Mouse (Mus musculus) left cerebral cortex, adult 18-20 months (tissue): ENCODE results near the gene Olfr1511. TPM values are rescaled to one million over a fixed set of nuclear protein-coding genes. Genes with fewer than 3 reads are reported as not detected.
"Not testable (repeated sequence)": the region's sequence is repeated elsewhere in the genome, so short reads cannot be mapped to it uniquely, and the experiment has no call there.

Experiments used
- DNase-seq, 2 experiments: peaks; one replicate each; pipeline ENCODE4 v3.0.0; 2021 to 2022; ENCODE audit warnings: low spot score in 2 of 2, mixed read lengths in 1 of 2
- long read RNA-seq, 2 experiments: library from polyadenylated mRNA; stranded (forward); transcript quantifications; one replicate each; pipeline ENCODE4 v2.0.0; 2021
- total RNA-seq, 2 experiments: library from RNA; stranded (reverse); gene quantifications; 2 replicates each; pipeline ENCODE4 v1.2.3; 2021

Gene Olfr1511
- total RNA-seq, result not detected
- long read RNA-seq, experiment 1, result 0 reads
- long read RNA-seq, experiment 2, result 0 reads

- DNase-seq, result no peak
These were observed at the start of gene Olfr1511 for GRCm38 (mm10) chr14:52397279-52397678. TSS of gene Olfr1511 (minus strand) at chr14:52397379.

DNA sequence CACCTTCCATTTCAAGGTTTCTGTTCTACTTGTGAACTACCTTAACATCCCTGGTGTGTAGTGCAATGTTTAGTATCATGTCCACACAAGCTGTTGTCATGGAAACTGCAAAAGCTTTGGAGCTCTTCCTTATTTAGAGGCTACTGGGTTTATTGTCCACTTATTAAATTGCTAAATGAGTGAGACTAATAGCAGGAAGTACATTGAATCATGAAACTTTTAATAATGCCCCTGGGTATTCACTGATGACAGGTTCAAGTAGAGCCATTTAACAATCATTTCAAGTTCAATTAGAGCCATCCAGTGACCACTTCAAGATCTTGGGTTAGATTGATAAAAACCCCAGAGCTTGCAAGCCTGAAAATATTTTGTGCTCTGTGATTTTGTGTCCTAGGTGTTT is 45.5 kb upstream of the Olfr1511 start, which contains the start of gene Olfr1509:
Gene Olfr1509, plus strand, starts transcription at position 301 of the 400 bp plus-strand sequence.
- no peak for DNase-seq

DNA sequence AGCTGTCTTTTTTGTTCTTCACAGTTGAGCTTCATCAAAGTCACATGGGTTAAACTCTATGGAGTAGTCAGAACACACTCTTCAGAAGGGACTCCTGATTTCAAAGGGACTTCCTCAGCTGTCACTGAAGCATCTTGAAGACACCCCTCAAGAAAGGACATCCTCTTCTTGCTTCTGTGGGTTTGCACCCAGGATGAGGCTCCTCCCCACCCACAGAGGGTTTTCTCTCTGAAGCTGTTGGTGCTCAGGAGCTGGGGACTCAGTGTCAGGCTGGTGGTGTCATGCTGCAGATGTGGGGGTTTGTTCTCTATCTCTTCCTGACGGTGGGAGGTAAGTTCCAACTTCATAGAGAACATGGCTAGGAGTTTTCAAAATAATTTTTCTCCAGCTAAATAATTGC is 30.5 kb upstream of the Olfr1511 start:
- no peak for DNase-seq

- no peak for DNase-seq
These were observed 17.1 kb upstream of the Olfr1511 start, which contains the start of gene Olfr1510 for GRCm38 (mm10) chr14:52414273-52414672. TSS of gene Olfr1510 (minus strand) at chr14:52414373.

DNA sequence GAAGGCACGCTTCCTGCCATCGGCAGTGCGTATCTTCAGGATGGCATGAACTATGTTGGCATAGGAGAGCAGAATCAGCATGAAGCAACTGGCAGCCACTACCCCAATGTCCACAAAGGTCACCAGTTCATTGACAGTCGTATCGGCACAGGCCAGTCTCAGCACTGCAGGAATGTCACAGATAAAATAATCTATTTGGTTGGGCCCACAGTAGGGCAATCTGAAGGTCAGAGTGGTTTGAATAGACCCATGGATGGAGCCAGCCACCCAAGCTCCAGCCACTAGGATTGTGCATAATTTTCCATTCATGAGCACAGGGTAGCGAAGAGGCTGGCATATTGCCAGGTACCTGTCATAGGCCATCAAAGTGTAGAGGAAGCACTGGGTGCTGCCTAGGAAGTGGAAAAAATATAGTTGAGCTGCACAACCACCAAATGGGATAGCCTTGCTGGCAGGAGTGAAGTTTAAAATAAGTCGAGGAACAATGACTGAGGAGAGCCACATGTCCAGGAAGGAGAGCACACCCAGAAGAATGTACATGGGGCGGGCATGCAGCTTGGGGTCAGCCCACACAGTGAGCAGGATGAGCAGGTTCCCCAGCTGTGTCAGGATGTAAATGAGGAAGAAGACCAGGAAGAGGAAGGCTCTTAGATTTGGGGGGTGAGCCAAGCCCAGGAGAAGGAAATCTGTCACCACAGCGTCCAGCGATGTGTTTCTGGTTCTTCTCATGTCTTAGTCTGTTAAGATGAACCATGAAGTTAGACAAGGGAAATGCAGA is 13.2 kb upstream of the Olfr1511 start:
- not testable (repeated sequence) for DNase-seq

GRCm38 (mm10) chr14:52390084-52390848 is 6.9 kb downstream of the Olfr1511 start:
- not testable (repeated sequence) for DNase-seq

- DNase-seq, result no peak
These were observed 18.1 kb downstream of the Olfr1511 start, which contains the start of gene Olfr1512 for GRCm38 (mm10) chr14:52379068-52379467. TSS of gene Olfr1512 (minus strand) at chr14:52379168.

DNA sequence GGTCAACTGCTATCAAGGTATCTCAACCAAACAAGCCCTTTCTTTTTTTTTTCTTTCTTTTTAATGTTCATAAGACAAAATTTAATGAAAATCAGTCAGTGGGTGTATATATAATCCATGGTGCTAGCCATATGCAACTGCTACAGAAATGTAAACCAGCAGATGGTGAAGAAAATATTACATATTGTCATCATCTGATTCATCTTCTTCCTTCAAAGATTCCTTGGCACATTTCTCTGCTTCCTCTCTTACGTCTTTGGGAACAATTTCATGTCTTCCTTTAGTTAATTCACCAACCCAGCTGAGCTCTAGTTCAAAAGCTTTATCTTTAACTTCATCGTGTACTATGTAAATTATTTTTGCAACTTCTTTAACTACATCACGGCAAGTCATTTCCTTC is 28.4 kb downstream of the Olfr1511 start:
- DNase-seq, result no peak

DNA sequence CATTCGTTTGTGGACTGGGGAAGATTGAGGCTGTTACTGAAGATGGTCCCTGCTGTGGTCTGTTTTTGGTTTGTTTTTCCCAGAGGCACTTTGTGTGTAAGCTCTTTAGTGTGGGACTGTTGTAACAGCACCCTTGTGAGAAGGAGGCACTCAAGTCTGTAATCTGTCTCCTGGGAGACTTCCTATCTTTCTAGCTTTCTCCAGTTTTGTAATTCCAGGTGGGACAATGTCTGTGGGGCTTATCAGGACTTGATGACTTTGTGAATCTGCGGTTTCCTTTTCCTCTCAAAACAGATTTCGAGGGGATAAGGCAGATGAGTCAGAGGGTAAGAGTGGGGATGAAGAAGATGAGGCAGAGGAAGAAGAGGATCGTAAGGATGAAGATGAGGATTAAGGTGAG is 40.9 kb downstream of the Olfr1511 start, which contains the start of gene Olfr1513:
Gene Olfr1513, minus strand, starts transcription at position 101 of the 400 bp plus-strand sequence.
- DNase-seq, result no peak

Other genes with a start within 250 kb of the Olfr1511 start
- 10 to 100 TPM; 55.8 to 58.4 TPM for gene Supt16, start 200.0 kb downstream of the Olfr1511 start, total RNA-seq
- gene Chd8, start 139.6 kb downstream of the Olfr1511 start, total RNA-seq, result 100 to 1,000 TPM; 108 to 120 TPM
- gene Tox4, start 118.2 kb downstream of the Olfr1511 start, total RNA-seq, result 10 to 100 TPM; 65.6 to 65.8 TPM
- gene Rab2b, start 117.8 kb downstream of the Olfr1511 start, total RNA-seq, result 10 to 100 TPM; 34.0 to 36.3 TPM
- 10 to 100 TPM; 37.6 to 44.1 TPM for gene Mettl3, start 92.3 kb downstream of the Olfr1511 start, total RNA-seq
- 10 to 100 TPM; 35.8 to 36.5 TPM for gene Sall2, start 68.6 kb downstream of the Olfr1511 start, total RNA-seq
- gene Olfr1513, start 41.0 kb downstream of the Olfr1511 start, total RNA-seq, result not detected
- gene Olfr1512, start 18.2 kb downstream of the Olfr1511 start, total RNA-seq, result not detected
- not detected for gene Olfr1510, start 17.0 kb upstream of the Olfr1511 start, total RNA-seq
- not detected for gene Olfr1509, start 45.6 kb upstream of the Olfr1511 start, total RNA-seq
- not detected for gene Olfr1508, start 70.1 kb upstream of the Olfr1511 start, total RNA-seq
- not detected for gene Olfr1507, start 98.4 kb upstream of the Olfr1511 start, total RNA-seq